Comparison of ENCODE assay signal across 31 mouse cellular contexts in the genomic region with DNA sequence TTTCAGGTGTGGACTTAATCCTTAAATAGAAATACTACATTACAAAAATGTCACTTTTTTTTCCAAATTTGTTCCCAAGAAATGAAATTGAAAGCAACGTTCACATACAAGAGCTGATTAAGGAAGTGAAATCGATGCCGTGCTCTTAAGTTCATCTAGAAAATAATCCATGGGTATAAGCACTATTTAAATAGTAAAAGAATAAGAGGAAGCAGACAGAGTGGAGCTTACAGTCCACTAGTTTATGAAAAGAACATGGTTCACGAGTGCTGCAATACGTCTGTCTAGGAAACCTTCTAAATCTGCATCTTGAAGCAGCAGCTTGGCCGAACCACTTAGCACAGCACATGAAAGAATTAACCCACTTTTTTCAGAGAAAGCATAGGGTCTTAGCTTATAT. TPM values are rescaled to one million over a fixed set of nuclear protein-coding genes. Genes with fewer than 3 reads are reported as not detected.
DNase-seq lines count a peak whose midpoint lies in the region; ATAC-seq and TF ChIP-seq lines count a peak whose summit lies in the region.
"Had no signal": no experiment of that assay in that cellular context is flagged by ENCODE, and none has a peak within 500 bp of the region (broad histone marks: within the 10 kb centered on the region; RNA-seq: fewer than 3 reads in every experiment).

No protein-coding gene starts in this region.

- H3K4me3 ChIP-seq in bone marrow macrophage, adult 2 months (ENCODE audit: insufficient read depth, low read length): peak overlapping the region; percentile 20
- H3K4me3 ChIP-seq: embryonic facial prominence, embryonic 10.5 days; embryonic facial prominence, embryonic 13.5 days; erythroblast, embryonic 14.5 days; forebrain, embryonic 10.5 days; gastrocnemius, adult 2 months; heart, embryonic 12.5 days; heart, embryonic 15.5 days; hindbrain, embryonic 10.5 days; hindbrain, embryonic 13.5 days; intestine, embryonic 15.5 days had no signal

- peak; percentile 83 for ATAC-seq in granulocyte monocyte progenitor cell, adult 5-6 weeks (replicated peaks; ENCODE audit: poor library complexity, severe bottlenecking)
- ATAC-seq in megakaryocyte progenitor cell, adult 5-6 weeks (replicated peaks; ENCODE audit: poor library complexity): peak; percentile 67
- ATAC-seq in activated CD4-positive, CD25-positive, alpha-beta regulatory T cell, adult 4 months: no peak
- ATAC-seq: CD4-positive, CD25-positive, alpha-beta regulatory T cell, adult 4 months; forebrain, embryonic 14.5 days; hindbrain, embryonic 16.5 days; intestine, embryonic 15.5 days had no signal

- H3K27ac ChIP-seq in bone marrow macrophage, adult 2 months (ENCODE audit: insufficient read depth, low read depth, low read length): peak overlapping the region; percentile 90
- H3K27ac ChIP-seq: embryonic facial prominence, embryonic 10.5 days; embryonic facial prominence, embryonic 13.5 days; forebrain, embryonic 10.5 days; gastrocnemius, adult 2 months; heart, embryonic 15.5 days; hindbrain, embryonic 10.5 days; hindbrain, embryonic 13.5 days; intestine, embryonic 15.5 days had no signal

- peaks cover 29% of the 10 kb centered on the region for H3K4me1 ChIP-seq in bone marrow macrophage, adult 2 months (ENCODE audit: control insufficient read depth, insufficient read depth, low read length)
- H3K4me1 ChIP-seq: embryonic facial prominence, embryonic 10.5 days; embryonic facial prominence, embryonic 13.5 days; forebrain, embryonic 10.5 days; hindbrain, embryonic 10.5 days; hindbrain, embryonic 13.5 days; intestine, embryonic 15.5 days had no signal

- TF ChIP-seq POLR2A in bone marrow macrophage, adult 2 months (IDR thresholded peaks at IDR 0.05; ENCODE audit: borderline replicate concordance, low read depth, low read length): no peak

- DNase-seq in right cerebral cortex, postnatal 14 days: no peak
- no peak for DNase-seq in gastrocnemius, adult 18-20 months (ENCODE audit: low spot score)
- DNase-seq: adrenal gland, postnatal 10 days; adrenal gland, postnatal 36 days; cerebellum, adult 11 months; cerebellum, adult 2 months; cerebellum, adult 9-11 months; cerebellum, postnatal 25 days; embryo, embryonic 11 days; gastrocnemius, adult 2 months; gastrocnemius, postnatal 14 days; heart, adult 18-20 months; heart, postnatal 10 days; heart, postnatal 36 days had no signal

- no peak for TF ChIP-seq CTCF in bone marrow macrophage, adult 2 months (IDR thresholded peaks at IDR 0.05; ENCODE audit: low read depth, low read length)

RNA-seq across cellular contexts. Expression of gene Il15, which starts 32.4 kb away (rescaled TPM):
- polyA plus RNA-seq in bone marrow macrophage, adult 2 months (2012; ENCODE audit: insufficient read depth, insufficient read length, missing spikeins): 62.8 and 71.2 TPM in 2 replicates
- 26.7 and 47.4 TPM in 2 replicates for total RNA-seq in granulocyte monocyte progenitor cell, adult 5-6 weeks (2014; fragmentation: Nextera tagmentation)
- total RNA-seq in granulocyte monocyte progenitor cell, adult 5-6 weeks (2017): 18.5 and 20.7 TPM in 2 replicates
- 29.4 and 34.9 TPM in 2 replicates for total RNA-seq in megakaryocyte progenitor cell, adult 5-6 weeks (2015)
- total RNA-seq in megakaryocyte progenitor cell, adult 5-6 weeks (2017): 26.2 and 27.1 TPM in 2 replicates
- 10 to 100 TPM in 1 of 2 experiments, 1 to 10 TPM in 1; 9.1 to 13.1 TPM for total RNA-seq in gastrocnemius, adult 18-20 months (2021)
- polyA plus RNA-seq in activated CD4-positive, CD25-positive, alpha-beta regulatory T cell, adult 4 months (2017; shearing (Covaris generic)): under 1 TPM in 1 of 2 experiments, not detected in 1; 0.90 TPM
- polyA plus RNA-seq: C2C12; erythroblast, embryonic 14.5 days had no signal
